Mouse (Mus musculus) Patski (cell line): ENCODE results near the gene Atxn10. TPM values are rescaled to one million over a fixed set of nuclear protein-coding genes. Genes with fewer than 3 reads are reported as not detected.

Experiments used
- ATAC-seq: fragments of 100-300 bp; one replicate; pipeline ENCODE4 v1.8.0; 2021
- CTCF ChIA-PET: fragments of 350-600 bp; sonication (Branson Sonifier 250); formaldehyde crosslinking; loops from one replicate; lab custom pipeline; 2022; ENCODE audit warnings: inconsistent platforms; lab: Charles Lee
- POLR2A ChIA-PET: fragments of 350-600 bp; sonication (Branson Sonifier 250); formaldehyde crosslinking; loops from one replicate; lab custom pipeline; 2022; ENCODE audit warnings: antibody characterized with exemption, inconsistent platforms; lab: Charles Lee
- DNase-seq: peaks from one replicate; pipeline ENCODE4 v3.0.0-alpha.2; 2011; ENCODE audit warnings: low read depth, low spot score
- H3K27me3 ChIP-seq: fragments of 371-371 bp; one replicate; pipeline ENCODE4 v1.5.1; 2021
- CTCF ChIP-seq: fragments of 100-300 bp; IDR thresholded peaks from one replicate; pipeline ENCODE4 v1.5.1; 2021
- in situ Hi-C: fragments of 300-500 bp; cut with MboI; formaldehyde crosslinking; loops from 3 replicates; pipeline ENCODE4 v1.11.1; 2018; ENCODE audit warnings: low pct_unique_long_range_greater_than_20kb, mixed read lengths
- polyA plus RNA-seq: library from polyadenylated mRNA; unstranded; gene quantifications from one replicate; pipeline ENCODE4 v1.2.3, GENCODE M21; 2021

The Atxn10 gene
- polyA plus RNA-seq, 1 experiment from 2014 or later = 224 TPM

DNA sequence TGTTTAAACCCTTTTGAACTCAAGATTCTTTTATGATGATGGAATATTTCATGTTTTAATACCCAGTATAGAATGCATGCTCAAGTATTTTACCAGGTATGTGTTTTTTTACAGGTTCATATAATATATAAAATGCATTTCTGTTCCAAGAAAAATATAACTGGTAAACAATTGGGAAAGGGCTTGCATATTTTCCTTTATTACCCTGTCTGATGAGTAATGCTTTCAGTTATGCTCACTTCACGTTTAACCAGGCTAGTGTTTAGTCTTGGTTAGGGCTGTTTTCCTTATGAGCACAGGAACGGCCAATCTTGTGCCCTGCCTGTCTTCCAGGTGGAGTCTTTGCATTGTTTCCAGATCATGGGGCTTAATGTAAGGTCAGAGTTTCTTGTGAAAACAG is 84.6 kb downstream of the Atxn10 start:
- no peak for TF ChIP-seq CTCF
- ATAC-seq = peak; percentile 41
- peak; percentile 15 for DNase-seq
- in situ Hi-C loops = no loop called here
- ChIA-PET POLR2A (interaction anchor here (0.6 kb wide), 1 partner anchor 29 kb away, joined by 3 read pairs; no protein-coding TSS in a partner anchor), CTCF (interaction anchor here (1.0 to 1.3 kb wide), 2 partner anchors 36 to 46 kb away, joined by 3 read pairs; no protein-coding TSS in a partner anchor)
- H3K27me3 ChIP-seq = no peaks in the 10 kb centered on the region

DNA sequence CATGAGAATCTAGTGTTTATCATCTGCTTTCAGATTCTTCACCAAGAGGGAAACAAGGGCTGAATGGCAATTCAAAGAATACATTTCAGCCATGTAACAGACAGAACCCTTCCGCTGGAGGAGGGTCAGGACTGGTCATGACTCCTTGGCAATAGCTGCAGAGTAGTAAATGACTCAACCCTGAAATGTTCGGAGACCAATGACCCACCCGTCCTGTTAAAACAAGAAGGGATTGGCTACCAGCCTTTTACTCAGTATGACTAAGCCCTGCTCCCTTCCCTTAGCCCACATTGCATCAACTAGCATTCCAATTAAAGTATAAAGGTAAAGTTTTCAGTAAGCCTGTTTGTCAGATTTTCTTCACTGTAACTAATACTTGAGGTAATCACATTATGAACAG is 88.2 kb downstream of the Atxn10 start:
- peak; percentile 90 for ATAC-seq
- ChIA-PET POLR2A (no interaction called here), CTCF (no interaction called here)
- in situ Hi-C loops = no loop called here
- H3K27me3 ChIP-seq = no peaks in the 10 kb centered on the region
- TF ChIP-seq CTCF = no peak
- DNase-seq = peak; percentile 35

DNA sequence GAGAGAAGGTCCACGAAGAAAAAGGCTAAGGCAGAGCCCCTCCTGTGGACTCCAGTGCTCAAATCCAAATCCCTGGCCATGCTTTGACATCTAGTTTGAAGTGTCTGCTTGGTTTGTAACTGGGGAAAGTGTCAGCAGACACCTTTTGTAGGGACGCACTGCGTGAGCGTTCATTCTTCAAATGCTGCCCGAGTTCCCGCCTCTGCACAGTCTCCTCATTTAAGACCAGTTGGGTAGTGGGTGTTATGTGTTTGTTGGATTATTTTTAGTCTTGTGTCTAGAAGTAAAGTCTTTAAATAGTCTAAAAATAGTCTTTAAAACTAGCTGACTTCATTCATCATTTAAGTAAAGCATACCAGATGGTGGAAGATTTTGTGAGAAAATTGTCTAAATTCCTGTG is 92.1 kb downstream of the Atxn10 start:
- DNase-seq (no peak), ATAC-seq (no peak)
- CTCF ChIA-PET = interaction anchor here (0.8 kb wide), 1 partner anchor 22 kb away, joined by 3 read pairs; no protein-coding TSS in a partner anchor
- POLR2A ChIA-PET = interaction anchor here (0.6 to 1.0 kb wide), 2 partner anchors 14 to 18 kb away, joined by 3 read pairs; no protein-coding TSS in a partner anchor
- TF ChIP-seq CTCF = no peak
- in situ Hi-C loops = no loop called here
- H3K27me3 ChIP-seq = no peaks in the 10 kb centered on the region

DNA sequence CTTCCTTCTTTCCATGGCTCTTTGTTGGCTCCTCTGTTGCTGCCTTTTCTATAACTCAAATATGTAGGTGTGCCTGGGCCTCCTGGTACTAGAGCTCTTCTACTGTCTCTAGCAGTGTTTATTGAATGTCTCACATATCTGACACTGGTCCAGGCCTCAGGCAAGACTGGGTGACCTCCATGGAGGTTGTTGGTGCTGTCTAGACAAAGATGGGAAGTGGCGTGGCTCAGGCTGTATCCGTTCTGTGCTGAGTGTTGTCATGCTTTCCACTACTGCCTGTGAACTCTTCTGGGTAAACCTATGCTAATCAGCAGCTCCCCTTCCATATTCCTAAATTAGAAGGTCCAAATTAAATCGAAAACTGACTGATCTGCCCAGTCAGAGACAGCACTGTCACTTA is 106.5 kb downstream of the Atxn10 start:
- ChIA-PET POLR2A (no interaction called here), CTCF (interaction anchor here (1.0 kb wide), 1 partner anchor 12 kb away, joined by 3 read pairs; no protein-coding TSS in a partner anchor)
- DNase-seq (no peak), ATAC-seq (no peak)
- no peak for TF ChIP-seq CTCF
- H3K27me3 ChIP-seq = no peaks in the 10 kb centered on the region
- in situ Hi-C loops = no loop called here

DNA sequence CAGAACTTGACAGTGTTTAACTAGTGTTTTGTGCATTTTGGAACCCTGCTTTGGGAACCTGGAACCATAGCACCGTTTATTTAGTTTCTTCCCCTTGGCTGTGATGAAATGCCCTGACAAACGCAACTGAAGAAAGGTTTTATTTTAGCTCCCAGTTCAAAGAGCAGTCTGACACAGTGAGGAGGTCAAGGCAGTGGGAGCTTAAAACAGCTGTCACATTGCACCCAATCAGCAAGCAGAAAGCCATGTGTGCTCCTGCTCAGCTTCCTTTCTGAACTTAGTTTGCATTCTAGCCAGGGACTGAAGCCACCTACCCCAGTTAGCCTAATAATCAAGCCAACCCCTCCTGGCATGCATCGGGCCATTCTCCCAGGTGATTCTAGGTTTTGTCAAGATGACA is 110.6 kb downstream of the Atxn10 start:
- no peaks in the 10 kb centered on the region for H3K27me3 ChIP-seq
- ATAC-seq = no peak
- ChIA-PET CTCF (no interaction called here), POLR2A (no interaction called here)
- no peak for TF ChIP-seq CTCF
- no peak for DNase-seq
- in situ Hi-C loops = no loop called here

DNA sequence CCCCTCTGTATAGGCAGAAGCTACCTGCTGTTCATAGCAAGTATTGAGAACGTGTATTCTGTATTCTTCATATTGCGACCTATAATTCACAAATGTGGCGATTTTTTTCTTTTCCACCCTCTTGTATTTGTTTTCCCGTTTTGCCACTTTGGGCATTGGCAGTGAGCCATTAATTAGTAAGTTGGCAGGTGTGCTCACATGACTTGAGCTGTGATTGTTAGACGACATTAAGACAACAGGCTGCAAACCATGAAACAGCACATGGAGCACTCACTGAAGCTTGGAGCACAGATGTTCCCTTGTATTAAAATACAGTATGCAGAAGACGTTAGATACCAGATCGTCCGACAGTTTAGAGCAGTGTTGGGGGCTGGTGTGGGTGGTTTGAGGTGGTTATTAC is 120.8 kb downstream of the Atxn10 start:
- DNase-seq (no peak), ATAC-seq (no peak)
- POLR2A ChIA-PET = no interaction called here

GRCm38 (mm10) chr15:85457838-85458237 is 121.8 kb downstream of the Atxn10 start:
- POLR2A ChIA-PET = no interaction called here
- CTCF ChIA-PET = no interaction called here
- TF ChIP-seq CTCF = no peak
- no peak for DNase-seq
- no peaks in the 10 kb centered on the region for H3K27me3 ChIP-seq
- in situ Hi-C loops = no loop called here
- no peak for ATAC-seq

More for the DNA sequence above, 120.8 kb downstream of the Atxn10 start:
- no peaks in the 10 kb centered on the region for H3K27me3 ChIP-seq
- in situ Hi-C loops = no loop called here
- CTCF ChIA-PET = interaction anchor here (1.1 kb wide), 1 partner anchor 36 kb away, joined by 3 read pairs; no protein-coding TSS in a partner anchor
- no peak for TF ChIP-seq CTCF

GRCm38 (mm10) chr15:85458631-85459082 is 122.6 kb downstream of the Atxn10 start:
- no peaks in the 10 kb centered on the region for H3K27me3 ChIP-seq
- in situ Hi-C loops = no loop called here
- DNase-seq = no peak
- ATAC-seq = no peak
- ChIA-PET CTCF (interaction anchor here (1.0 kb wide), 1 partner anchor 31 kb away, joined by 3 read pairs; no protein-coding TSS in a partner anchor), POLR2A (interaction anchor here (1.0 kb wide), 1 partner anchor 14 kb away, joined by 3 read pairs; no protein-coding TSS in a partner anchor)
- TF ChIP-seq CTCF = no peak

GRCm38 (mm10) chr15:85461541-85461940 is 125.5 kb downstream of the Atxn10 start:
- ChIA-PET CTCF (interaction anchor here (1.2 to 2.5 kb wide), 2 partner anchors 18 to 65 kb away, joined by 3 to 6 read pairs; no protein-coding TSS in a partner anchor), POLR2A (no interaction called here)
- TF ChIP-seq CTCF = no peak
- DNase-seq (no peak), ATAC-seq (no peak)
- H3K27me3 ChIP-seq = no peaks in the 10 kb centered on the region
- in situ Hi-C loops = no loop called here

GRCm38 (mm10) chr15:85462138-85462537 is 126.1 kb downstream of the Atxn10 start:
- DNase-seq = no peak
- ATAC-seq = no peak
- ChIA-PET CTCF (no interaction called here), POLR2A (no interaction called here)
- H3K27me3 ChIP-seq = no peaks in the 10 kb centered on the region
- in situ Hi-C loops = no loop called here
- TF ChIP-seq CTCF = no peak

DNA sequence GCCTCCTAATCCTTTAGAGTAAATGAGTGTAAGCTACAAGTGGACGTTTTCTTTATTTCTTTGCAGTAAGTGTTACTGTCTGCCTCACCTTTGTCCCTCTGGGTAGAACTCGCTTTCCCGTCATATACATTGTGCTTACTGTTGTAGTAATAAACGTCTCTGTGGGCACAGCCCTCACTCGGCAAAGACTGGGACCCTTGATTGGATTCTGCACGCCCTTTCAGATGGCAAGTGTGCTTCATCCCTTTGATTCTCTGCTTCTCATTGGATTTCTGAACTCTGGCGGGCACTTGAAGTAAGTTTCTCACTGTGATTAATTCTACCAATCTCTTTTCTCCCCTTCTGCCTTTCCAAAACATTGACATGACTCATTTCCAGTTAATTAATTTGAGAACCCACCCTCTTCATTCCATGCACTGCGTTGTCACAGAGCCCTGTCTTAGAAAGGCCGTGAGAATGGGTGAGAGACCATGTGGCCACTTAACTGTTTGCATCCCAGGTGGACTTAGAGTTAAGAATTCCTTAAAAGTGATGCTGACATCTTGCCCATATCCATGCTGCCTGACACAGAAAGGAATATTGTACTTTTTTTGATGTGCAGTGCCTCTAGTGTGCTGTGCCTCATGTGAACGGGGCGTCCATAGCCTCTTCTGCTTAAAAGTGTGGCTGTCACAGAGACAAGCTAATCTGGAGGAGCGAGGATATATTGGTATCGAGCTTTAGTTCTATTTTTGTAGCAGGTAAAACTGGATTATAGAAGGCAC is 127.2 kb downstream of the Atxn10 start:
- DNase-seq (no peak), ATAC-seq (no peak)
- in situ Hi-C loops = no loop called here
- no peaks in the 10 kb centered on the region for H3K27me3 ChIP-seq
- TF ChIP-seq CTCF = no peak
- CTCF ChIA-PET = interaction anchor here (1.6 kb wide), 1 partner anchor 31 kb away, joined by 3 read pairs; no protein-coding TSS in a partner anchor
- POLR2A ChIA-PET = no interaction called here
